Mouse (Mus musculus): ENCODE results near the gene Tgm2.
A peak's percentile ranks its signal among the peaks of the same experiment; 100 is the strongest.

The Tgm2 gene

GRCm38 (mm10) chr2:158139628-158140027, 6.6 kb downstream of the Tgm2 start:
- DNase-seq, result no peak

DNA sequence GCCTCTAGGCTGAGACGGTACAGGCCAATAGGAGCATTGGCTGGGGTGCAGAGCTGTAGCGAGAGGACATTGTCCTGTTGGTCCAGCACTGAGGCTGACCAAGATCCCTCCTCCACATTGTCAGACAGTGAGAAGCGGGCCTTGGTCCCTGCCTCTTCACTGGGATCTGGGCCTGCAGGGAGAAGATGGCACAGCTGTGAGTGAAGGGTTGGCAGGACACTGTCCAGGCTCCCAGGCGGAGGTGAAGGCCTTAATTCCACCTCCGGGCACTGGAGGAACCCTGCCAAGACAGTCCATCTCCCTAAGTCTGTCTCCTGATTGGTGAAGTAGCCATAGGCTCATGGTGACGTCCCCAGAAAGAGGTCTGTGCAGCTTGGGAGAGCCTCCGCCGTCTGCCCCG, 7.5 kb downstream of the Tgm2 start:
- DNase-seq, result no peak

- no peak for DNase-seq
Measured at GRCm38 (mm10) chr2:158137771-158138170, 8.5 kb downstream of the Tgm2 start.

- no peak for DNase-seq
Measured at GRCm38 (mm10) chr2:158136205-158136604, 10.0 kb downstream of the Tgm2 start.

GRCm38 (mm10) chr2:158133050-158133449, 13.2 kb downstream of the Tgm2 start:
- DNase-seq, result no peak

- DNase-seq, result no peak
Measured at GRCm38 (mm10) chr2:158132320-158132719, 13.9 kb downstream of the Tgm2 start.

GRCm38 (mm10) chr2:158131197-158131835, 14.9 kb downstream of the Tgm2 start:
- no peak for DNase-seq

DNA sequence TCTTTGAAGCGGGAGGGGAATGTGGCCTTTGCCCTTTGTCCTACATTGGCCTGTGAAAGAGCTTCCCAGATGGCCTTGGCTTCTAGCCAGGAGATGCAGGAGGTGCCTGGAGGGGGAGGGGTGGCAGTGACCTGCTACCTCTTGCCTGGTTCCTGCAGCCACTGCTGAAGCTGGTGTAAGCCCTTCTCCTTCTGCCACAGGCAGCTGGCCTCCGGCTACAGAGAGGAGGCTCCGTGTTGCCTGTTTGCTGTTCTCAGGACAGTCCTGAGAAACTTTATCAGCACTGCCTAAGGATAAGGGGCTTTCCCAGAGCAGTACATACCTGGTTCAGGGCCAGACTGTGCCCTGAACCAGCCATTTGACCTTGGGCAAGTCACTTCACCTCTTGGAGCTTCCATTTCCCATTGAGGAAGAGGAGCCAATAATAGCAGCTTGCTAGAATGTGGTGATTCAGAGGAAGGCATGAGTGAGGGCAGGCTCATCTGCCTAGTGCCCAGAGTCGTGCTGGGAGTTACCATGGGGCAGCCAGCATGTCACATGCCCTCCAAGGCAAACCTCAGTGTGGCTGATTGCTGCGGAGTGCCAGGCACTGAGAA, 15.7 kb downstream of the Tgm2 start:
- DNase-seq, result no peak

DNA sequence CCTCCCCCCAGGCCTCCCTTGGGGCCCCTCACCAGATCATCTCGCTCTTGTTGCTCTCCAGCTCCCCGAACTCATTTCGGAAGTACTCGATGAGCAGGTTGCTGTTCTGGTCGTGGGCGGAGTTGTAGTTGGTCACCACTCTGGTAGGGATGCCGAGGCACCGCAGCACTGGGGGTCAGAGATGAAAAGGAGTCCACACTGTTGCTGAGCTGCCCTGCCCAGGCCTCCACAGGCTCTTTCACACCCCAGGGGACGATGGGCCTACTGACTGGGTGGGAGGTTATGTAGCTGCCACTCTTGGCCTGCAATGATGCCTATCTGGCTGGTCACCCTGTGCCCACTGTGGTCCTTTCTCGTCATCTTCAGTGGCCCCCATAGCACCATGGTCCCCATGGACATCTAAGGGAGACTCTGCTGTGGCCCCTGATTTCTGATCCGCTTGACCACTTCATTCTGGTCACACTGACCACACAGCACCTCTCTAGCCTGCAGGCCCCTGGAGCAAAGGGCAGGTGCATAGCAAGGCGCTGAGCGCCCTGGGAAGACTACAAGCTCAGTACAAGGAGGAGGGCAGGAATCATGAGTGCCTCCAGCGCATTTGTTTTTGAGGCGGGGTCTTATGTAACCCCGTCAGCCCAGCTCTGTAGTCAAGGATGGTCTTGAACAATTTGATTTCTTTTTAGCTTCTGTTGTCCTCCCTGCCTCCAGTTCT, 16.8 kb downstream of the Tgm2 start:
- DNase-seq, result no peak

DNA sequence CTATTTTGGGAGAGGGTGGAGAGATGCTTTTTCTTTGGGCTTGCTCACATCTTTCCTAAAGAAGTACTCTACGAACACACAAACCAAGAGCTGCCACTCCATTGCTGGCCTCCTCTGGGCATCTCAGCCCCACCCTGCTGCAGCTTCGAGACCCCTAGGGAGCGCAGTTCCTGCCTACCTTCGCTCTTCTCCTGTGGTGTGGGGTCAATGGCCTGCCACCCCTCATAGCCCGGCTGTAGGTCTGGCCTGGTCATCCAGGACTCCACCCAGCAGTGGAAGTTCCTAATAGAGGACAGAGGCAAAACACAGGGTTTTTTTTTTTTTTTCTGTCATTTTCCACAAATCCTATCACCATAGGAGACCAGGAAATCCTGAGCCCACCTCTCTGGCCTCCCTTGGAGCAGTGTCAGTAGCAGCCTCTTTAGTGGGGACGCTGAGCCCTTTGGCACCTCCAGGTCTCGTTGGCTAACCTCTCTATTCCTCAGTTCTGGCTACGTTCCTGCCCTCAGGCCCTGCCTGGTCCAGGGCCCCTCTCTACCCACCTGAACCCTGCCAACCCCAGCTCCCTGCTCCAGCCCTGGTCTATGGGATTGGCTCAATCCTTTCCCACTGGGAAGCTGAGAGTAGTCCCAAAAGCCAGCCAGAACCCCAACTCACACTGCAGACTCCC, 17.6 kb downstream of the Tgm2 start:
- no peak for DNase-seq

DNA sequence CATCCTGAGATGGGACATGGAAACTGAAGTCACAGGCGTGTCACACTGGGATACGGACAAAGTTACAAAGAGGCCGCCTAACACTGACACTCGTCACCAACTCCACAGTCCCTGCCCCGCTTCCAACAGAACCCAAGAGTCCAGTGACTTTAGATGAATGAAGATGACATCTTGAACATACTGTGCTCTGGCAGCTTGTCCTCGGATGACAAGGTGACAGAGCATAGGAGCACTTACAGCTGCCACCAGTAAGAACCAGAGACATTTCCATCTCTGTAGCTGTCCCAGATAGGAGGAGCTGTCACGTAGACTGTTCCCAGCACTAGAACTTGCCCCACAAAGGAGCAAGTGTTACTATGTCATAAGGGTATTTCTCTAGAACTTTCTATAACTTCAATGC, 18.4 kb downstream of the Tgm2 start:
- DNase-seq, result no peak

- DNase-seq, result no peak
Measured at GRCm38 (mm10) chr2:158127245-158127644, 19.0 kb downstream of the Tgm2 start.

GRCm38 (mm10) chr2:158122814-158123213, 23.4 kb downstream of the Tgm2 start:
- DNase-seq, result no peak

GRCm38 (mm10) chr2:158121645-158122326, 24.4 kb downstream of the Tgm2 start:
- no peak for DNase-seq

DNA sequence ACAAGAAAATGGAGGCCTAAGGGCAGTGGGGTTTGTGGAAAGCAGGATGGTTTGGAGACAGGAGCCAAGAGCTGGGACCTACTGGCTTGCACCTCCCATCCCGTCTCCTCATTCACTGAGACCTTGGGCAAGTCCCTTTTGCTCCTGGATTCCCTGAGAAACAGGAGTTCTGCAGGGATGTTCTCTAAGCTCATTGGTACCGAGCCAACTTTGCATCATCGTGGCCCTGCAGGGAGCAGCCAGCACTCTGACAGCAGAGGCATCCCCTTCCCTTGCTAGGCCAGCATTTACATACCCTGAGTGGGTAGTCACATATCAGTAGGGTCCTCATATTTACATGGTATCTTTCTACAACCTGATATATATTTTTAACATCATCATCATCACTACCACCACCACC, 25.4 kb downstream of the Tgm2 start:
- DNase-seq, result no peak

GRCm38 (mm10) chr2:158120211-158120610, 26.0 kb downstream of the Tgm2 start:
- no peak for DNase-seq

GRCm38 (mm10) chr2:158119145-158119544, 27.1 kb downstream of the Tgm2 start:
- DNase-seq, result no peak

GRCm38 (mm10) chr2:158116653-158117052, 29.6 kb downstream of the Tgm2 start:
- DNase-seq, result no peak

DNA sequence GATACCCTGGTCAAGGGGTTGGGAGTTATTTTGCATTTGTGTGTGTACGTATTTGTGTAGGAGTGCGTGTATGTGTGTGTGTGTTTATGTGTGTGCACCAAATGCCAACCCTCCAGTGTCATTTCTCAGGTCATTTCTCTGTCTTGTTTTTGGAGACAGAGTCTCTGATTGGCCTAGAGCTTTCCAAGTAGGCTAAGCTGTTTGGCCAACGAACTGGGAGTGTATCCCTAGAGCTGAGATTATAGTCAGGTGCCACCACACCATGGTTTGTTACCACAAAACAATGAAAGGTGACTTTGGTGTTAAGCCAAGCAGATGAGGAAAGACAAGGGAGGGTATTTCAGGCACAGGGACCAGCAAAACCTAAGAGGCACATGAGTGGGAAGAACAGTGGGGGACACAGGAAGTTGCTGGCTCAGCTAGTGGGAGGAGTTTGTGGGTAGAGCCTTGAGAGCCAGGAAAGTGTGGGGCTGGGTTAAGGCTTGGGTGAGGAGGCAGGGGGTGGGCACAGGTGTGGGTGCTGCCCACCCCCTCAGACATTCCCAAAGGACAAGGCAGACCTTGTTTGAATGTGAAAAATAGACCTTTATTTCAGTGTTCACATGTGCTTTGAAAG, 30.3 kb downstream of the Tgm2 start:
- DNase-seq, result peak; percentile 17

DNA sequence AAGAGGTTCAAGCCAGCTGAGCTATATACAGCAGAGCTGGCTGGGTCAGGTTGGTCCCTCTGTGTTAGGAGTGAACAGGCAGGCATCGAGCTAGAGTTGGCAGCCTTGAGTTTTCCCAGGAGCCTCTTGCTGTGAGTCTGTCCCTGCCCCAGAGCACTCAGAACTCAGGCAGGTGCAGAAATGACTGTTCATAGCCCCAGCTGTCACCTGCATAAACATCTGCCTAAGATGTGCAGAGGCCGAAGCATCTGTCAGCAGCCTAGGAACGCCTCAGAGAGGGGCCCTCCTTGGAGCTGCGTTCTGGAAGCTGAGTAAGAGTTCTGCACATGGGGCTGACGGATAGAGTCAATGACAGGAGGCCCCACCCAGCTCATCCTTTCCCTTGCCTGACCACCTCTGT, 31.3 kb downstream of the Tgm2 start:
- peak; percentile 25 for DNase-seq

DNA sequence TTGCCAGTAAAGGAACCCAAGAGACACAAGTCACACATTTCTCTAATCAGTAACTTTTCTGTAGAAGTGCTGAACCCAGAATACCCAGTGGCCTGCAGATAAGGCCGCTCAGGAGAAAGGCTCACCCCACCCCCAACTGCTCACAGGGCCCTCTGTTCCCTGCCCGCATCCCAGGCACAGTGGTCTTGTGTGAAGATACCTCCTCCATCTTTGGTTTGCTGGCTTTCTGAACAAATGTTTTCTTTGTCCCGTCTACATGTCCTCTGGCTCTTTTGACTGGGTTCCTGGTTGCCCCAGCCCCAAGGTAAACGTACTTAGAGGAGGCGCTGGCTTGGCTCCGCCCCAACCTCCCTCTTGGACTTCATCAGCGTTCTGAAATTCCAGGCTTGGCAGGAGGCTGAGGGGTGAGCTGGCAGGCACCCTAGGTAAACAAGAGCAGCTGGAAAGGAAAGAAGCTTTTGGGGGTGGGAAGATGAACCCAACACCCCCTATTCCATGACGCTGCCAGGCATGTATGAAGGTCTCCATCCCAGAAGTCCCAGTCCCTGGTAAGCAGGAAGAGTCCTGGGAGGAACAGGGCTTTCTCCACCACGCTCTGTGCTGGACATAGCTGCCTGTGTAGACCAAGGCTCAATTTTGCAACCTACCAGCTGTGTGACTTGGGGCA, 32.5 kb downstream of the Tgm2 start:
- no peak for DNase-seq

DNA sequence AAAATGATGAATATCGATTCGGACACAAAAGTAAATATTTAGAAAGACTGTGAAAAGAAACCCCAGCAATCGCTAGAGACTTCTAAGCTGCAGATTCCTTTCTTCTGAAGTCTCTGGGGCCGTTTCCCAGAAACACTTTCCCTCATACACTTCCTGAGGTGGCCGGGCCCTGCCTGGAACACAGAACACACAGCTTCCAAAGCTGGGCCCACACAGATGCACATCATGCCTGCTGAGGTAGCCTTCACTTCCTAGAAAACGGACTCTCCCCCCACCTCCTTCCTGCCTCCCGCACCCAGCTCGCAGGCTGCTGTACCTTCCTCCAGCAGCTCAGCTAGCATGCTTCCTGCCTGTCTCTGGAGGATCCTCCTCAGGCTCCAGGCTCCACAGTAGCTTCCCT, 36.7 kb downstream of the Tgm2 start:
- no peak for DNase-seq
